Mouse (Mus musculus): ENCODE results near the gene Tcte2. TPM values are rescaled to one million over a fixed set of nuclear protein-coding genes. Genes with fewer than 3 reads are reported as not detected.

Tcte2 gene
- total and polyA plus RNA-seq, 3 experiments, result 0.17 TPM; not detected in 2

- Histone ChIP-seq H3K9ac (ENCODE audit: insufficient read depth, low read depth) (peak overlapping the region; percentile 64), H3K27me3 (replicated peaks) (no peaks in the 10 kb centered on the region), H3K79me2 (replicated peaks; ENCODE audit: control insufficient read depth, extremely low read depth, insufficient read depth, poor library complexity, severe bottlenecking) (no peaks in the 10 kb centered on the region), H3K27ac (ENCODE audit: insufficient read depth, low read depth) (peak overlapping the region; percentile 63), H3K9me3 (replicated peaks; ENCODE audit: low read length) (peaks cover 3% of the 10 kb centered on the region), H3K4me2 (ENCODE audit: insufficient read depth, low read depth, poor library complexity, severe bottlenecking) (peak overlapping the region; percentile 89), H3K36me3 (replicated peaks in 1 of 2; ENCODE audit: control insufficient read depth in 1 of 2, insufficient read depth in 1 of 2, low read length in 1 of 2) (peaks cover 0 to 9% of the 10 kb centered on the region in 2 experiments), H3K4me3 (replicated peaks in 1 of 3; ENCODE audit: low read depth in 2 of 3, low read length in 2 of 3, poor library complexity in 1 of 3) (peak overlapping the region; percentile 52 to 63 (median 59)), H3K4me1 (ENCODE audit: control insufficient read depth in 1 of 2, insufficient read depth in 2 of 2) (peaks cover 26 to 61% of the 10 kb centered on the region in 2 experiments)
- 0 out of 2 replicates have a peak, but pooled peaks have one; percentile 11 for TF ChIP-seq MAX (IDR thresholded peaks at IDR 0.05; ENCODE audit: low read length)
- TF ChIP-seq ETS1 (conservative IDR thresholded peaks at IDR 0.05; ENCODE audit: low read depth, low read length), result no peak
- dilution Hi-C loops (cut with MboI; ENCODE audit: extremely low pct_ligation_motif_present, extremely low pct_unique_long_range_greater_than_20kb, low sequenced_read_pairs) (no loop called here), in situ Hi-C loops (cut with MboI; ENCODE audit: low pct_ligation_motif_present, low pct_unique_long_range_greater_than_20kb, low sequenced_read_pairs) (no loop called here)
- DNase-seq (ENCODE audit: extremely low read depth), result no peak
These were observed 78.6 kb downstream of the Tcte2 start for GRCm38 (mm10) chr17:13683027-13683410.

- Histone ChIP-seq H3K4me1 (ENCODE audit: control insufficient read depth in 1 of 2, insufficient read depth in 2 of 2) (peaks cover 26 to 57% of the 10 kb centered on the region in 2 experiments), H3K4me2 (ENCODE audit: insufficient read depth, low read depth, poor library complexity, severe bottlenecking) (peak overlapping the region; percentile 89), H3K36me3 (replicated peaks in 1 of 2; ENCODE audit: control insufficient read depth in 1 of 2, insufficient read depth in 1 of 2, low read length in 1 of 2) (peaks cover 0 to 9% of the 10 kb centered on the region in 2 experiments), H3K27me3 (replicated peaks) (no peaks in the 10 kb centered on the region), H3K9me3 (replicated peaks; ENCODE audit: low read length) (peaks cover 3% of the 10 kb centered on the region), H3K79me2 (replicated peaks; ENCODE audit: control insufficient read depth, extremely low read depth, insufficient read depth, poor library complexity, severe bottlenecking) (no peaks in the 10 kb centered on the region), H3K27ac (ENCODE audit: insufficient read depth, low read depth) (peak overlapping the region; percentile 63), H3K9ac (ENCODE audit: insufficient read depth, low read depth) (peak overlapping the region; percentile 64), H3K4me3 (replicated peaks in 1 of 3; ENCODE audit: low read depth in 2 of 3, low read length in 2 of 3, poor library complexity in 1 of 3) (peak overlapping the region; percentile 52 to 63 (median 59))
- in situ Hi-C loops (cut with MboI; ENCODE audit: low pct_ligation_motif_present, low pct_unique_long_range_greater_than_20kb, low sequenced_read_pairs) (no loop called here), dilution Hi-C loops (cut with MboI; ENCODE audit: extremely low pct_ligation_motif_present, extremely low pct_unique_long_range_greater_than_20kb, low sequenced_read_pairs) (no loop called here)
- 0 out of 2 replicates have a peak, but pooled peaks have one; percentile 48 for TF ChIP-seq TBP (conservative IDR thresholded peaks at IDR 0.05; ENCODE audit: low read depth, low read length)
- 0 out of 2 replicates have a peak, but pooled peaks have one; percentile 16 for TF ChIP-seq NRF1 (IDR thresholded peaks at IDR 0.05; ENCODE audit: low read depth, low read length)
- TF ChIP-seq ETS1 (conservative IDR thresholded peaks at IDR 0.05; ENCODE audit: low read depth, low read length), result peak; percentile 22; the same call in 1 of the 2 replicates
- peak; percentile 48 for TF ChIP-seq USF2 (conservative IDR thresholded peaks at IDR 0.05; ENCODE audit: low read depth, low read length)
- TF ChIP-seq EP300 (IDR thresholded peaks at IDR 0.05; ENCODE audit: low read length), result 0 out of 2 replicates have a peak, but pooled peaks have one; percentile 7
- TF ChIP-seq MAFK (IDR thresholded peaks at IDR 0.05; ENCODE audit: insufficient replicate concordance, low read length), result 0 out of 2 replicates have a peak, but pooled peaks have one; percentile 62
- TF ChIP-seq USF1 (IDR thresholded peaks at IDR 0.05; ENCODE audit: low read depth, low read length), result peak; percentile 54; the same call in 1 of the 2 replicates
- TF ChIP-seq PAX5 (IDR thresholded peaks at IDR 0.05; ENCODE audit: low read length), result no peak
- no peak for TF ChIP-seq SMC3 (IDR thresholded peaks at IDR 0.05; ENCODE audit: low read depth, low read length)
- TF ChIP-seq MYC (IDR thresholded peaks at IDR 0.05; ENCODE audit: low read depth, low read length), result 0 out of 2 replicates have a peak, but pooled peaks have one; percentile 17
- TF ChIP-seq IRF4 (IDR thresholded peaks at IDR 0.05; ENCODE audit: low read depth, low read length), result 0 out of 2 replicates have a peak, but pooled peaks have one; percentile 12
- TF ChIP-seq MXI1 (IDR thresholded peaks at IDR 0.05; ENCODE audit: low read depth, low read length), result no peak; the same call in none of the 2 replicates
- peak; percentile 61 for TF ChIP-seq BHLHE40 (IDR thresholded peaks at IDR 0.05; ENCODE audit: low read depth, low read length)
- TF ChIP-seq POLR2A (IDR thresholded peaks at IDR 0.05; ENCODE audit: low read depth, low read length), result no peak
- peak; percentile 74 for DNase-seq (ENCODE audit: extremely low read depth)
These were observed 79.1 kb downstream of the Tcte2 start for GRCm38 (mm10) chr17:13682378-13683026.

All from CH12.LX (cell line).